Mouse (Mus musculus) adrenal gland, adult 2 months (tissue): ENCODE data around the gene Golph3. TPM values are rescaled to one million over a fixed set of nuclear protein-coding genes. Genes with fewer than 3 reads are reported as not detected.

Experiments used
- DNase-seq: peaks from one replicate; pipeline ENCODE4 v3.0.0; 2021
- polyA plus RNA-seq: library from polyadenylated mRNA; depleted of rRNA; stranded (reverse); fragments of >200 nt; gene quantifications from 2 replicates; pipeline ENCODE4 v1.2.3, GENCODE M21; 2012
- total RNA-seq, 2 experiments: library from RNA; stranded (reverse); gene quantifications; 2 replicates each; pipeline ENCODE4 v1.2.3; 2021

Golph3 gene
- total and polyA plus RNA-seq, 3 experiments: 127 to 164 (median 150) TPM

GRCm38 (mm10) chr15:12318451-12318850 lies 2.8 kb upstream of the Golph3 start:
- no peak for DNase-seq

- no peak for DNase-seq
Observed at GRCm38 (mm10) chr15:12319889-12320288, 1.4 kb upstream of the Golph3 start.

DNA sequence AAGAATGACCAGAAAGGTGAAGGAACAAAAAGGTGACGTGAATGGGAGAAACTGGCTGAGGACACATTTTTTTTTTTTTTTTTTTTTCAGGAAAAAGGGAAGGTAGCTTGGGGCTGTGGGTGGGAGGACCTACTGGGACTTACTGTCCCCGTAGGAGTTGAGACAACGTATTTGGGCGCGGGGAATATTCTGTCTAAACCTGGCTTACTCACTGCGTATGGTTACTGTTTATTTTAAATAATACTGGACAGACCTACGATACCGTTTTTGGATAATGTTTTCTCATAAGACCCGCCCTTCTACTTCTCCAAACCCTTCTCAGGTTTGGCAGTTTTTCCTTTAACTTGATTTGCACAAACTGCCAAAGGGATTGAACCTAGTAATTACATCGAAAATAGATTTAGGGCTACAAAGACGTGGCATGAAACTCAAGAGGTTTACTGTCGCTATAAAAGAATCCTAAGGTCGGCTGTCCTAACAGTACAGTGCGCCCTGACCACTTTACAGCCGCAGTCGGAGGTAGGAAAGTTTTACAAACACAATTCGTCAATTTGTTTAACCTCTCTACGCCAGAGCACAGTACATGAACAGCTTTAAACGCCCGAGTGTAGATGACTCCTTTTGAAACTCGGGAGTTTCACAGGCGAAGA lies 684 bp upstream of the Golph3 start:
- DNase-seq: no peak

GRCm38 (mm10) chr15:12321788-12322621 lies 755 bp downstream of the Golph3 start, which contains the start of gene 1810049J17Rik:
Gene 1810049J17Rik (minus strand): TSS chr15:12321899.
- DNase-seq: peak; percentile 80

DNA sequence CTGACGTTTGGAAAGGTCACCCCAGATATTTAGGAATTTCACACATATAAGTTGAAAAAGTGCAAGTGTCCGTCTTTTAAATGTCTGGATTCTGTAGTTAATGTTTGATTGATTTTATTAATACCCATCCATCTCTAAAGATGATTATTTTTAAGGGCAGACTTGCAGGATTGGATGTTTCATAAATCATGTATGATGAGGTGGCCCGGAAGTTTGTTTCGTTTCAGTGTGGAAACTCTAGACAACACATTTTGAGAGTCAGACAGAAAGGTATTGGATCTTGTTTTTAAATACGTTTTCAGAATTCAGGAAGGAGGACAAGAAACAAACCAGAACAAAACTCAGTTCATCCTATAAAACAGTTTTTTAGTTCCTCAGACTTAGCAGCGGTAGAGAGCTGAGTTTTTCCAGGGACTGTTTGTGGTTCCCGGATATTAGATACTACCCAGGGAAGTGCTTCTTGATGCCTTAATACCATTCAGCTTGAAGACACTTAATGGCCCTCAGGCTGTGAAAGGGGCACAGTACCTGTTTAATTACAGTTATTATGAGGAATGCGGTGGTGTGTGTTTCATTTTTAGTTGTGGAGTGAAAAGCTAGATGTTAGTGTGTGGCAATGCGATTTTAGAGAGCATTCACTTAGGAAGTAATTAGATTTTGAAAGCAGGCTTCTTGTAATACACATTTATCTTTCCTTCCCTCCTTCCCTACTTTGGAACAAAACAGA lies 1.6 kb downstream of the Golph3 start:
- DNase-seq: peak; percentile 32

- DNase-seq: no peak
Observed at GRCm38 (mm10) chr15:12324326-12324725, 3.1 kb downstream of the Golph3 start.

GRCm38 (mm10) chr15:12330389-12330788 lies 9.1 kb downstream of the Golph3 start:
- peak; percentile 31 for DNase-seq

- no peak for DNase-seq
Observed at GRCm38 (mm10) chr15:12330892-12331291, 9.6 kb downstream of the Golph3 start.

DNA sequence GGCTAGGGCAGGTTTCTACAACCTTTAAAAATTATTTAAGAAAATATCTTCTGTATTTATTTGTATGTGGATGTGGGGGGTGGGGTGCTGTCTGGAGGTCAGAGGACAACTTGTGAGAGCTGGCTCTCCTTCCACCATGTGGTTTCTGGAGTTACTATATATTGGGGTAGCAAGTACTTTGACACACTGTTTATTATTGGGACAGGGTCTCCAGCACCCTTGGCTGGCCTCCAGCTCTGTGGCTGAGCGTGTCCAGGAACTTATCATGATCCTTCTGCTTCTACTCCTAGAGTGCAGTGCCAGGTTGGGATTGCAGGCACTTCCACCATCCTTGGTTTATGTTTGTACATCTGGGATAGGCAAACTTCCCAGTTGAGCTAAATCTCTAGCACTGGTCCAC lies 10.1 kb downstream of the Golph3 start:
- no peak for DNase-seq

DNA sequence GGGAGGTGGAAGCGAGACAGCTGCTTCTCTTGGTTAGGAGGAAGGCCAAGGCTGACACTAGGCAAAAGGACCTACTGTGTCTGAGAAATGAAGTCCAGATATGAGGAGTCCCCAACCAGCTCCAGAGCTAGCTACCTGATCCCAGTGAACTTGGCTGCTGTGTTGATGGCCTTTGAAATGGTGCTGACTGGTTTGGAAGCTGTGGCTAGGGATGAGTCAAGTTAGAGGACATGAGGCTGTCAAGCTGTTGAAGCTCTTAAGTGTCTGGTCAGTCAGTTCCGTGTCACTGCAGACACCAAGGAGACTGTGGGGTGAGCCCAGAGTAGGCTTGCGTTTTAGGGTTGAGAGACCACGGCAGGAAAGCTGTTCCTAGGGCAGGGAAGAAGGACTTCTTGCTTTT lies 13.1 kb downstream of the Golph3 start:
- DNase-seq: peak; percentile 20

- DNase-seq: no peak
Observed at GRCm38 (mm10) chr15:12337030-12337778, 16.0 kb downstream of the Golph3 start.

GRCm38 (mm10) chr15:12337779-12338137 lies 16.5 kb downstream of the Golph3 start:
- no peak for DNase-seq

DNA sequence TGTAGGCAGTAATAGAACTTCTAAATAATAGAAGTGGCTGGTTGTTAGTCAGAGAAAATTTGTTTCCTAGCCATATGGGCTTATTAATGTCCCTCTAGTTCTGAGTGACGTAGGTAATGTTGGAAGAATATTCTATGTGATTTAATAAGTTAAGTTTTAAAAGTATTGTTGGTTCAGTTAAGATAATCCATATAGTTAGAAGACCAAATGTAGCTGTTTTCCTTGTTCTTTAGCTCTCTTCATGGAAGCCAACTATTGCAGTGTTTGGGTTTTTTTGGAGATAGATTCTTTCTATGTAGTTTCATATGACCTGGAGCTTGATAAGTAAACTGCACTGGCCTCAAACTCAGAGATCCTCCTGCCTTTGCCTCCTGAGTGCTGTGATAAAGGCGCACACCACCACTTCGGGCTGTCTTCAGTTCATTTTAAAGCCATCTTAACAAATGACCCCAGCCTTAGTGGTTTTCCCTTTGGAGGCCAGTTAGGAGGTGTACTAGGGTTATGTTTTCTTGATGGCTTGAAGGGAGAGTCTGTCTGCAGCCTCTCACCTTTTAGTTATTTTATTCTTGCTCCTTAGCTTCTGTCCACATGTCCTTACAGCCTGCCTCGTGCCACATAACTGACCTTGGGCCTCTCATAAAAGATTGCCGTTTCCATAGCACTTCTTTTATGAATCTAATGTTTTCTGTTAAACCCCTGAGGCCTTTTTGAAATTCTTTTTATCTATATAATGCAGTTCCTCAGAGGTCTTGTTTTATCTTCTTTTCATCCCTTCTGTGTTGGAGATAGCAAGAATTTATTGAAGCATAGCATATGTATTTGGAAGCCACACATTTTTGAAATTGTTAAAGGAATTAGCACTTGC lies 19.5 kb downstream of the Golph3 start:
- DNase-seq: no peak

GRCm38 (mm10) chr15:12341401-12341758 lies 20.1 kb downstream of the Golph3 start:
- DNase-seq: no peak

DNA sequence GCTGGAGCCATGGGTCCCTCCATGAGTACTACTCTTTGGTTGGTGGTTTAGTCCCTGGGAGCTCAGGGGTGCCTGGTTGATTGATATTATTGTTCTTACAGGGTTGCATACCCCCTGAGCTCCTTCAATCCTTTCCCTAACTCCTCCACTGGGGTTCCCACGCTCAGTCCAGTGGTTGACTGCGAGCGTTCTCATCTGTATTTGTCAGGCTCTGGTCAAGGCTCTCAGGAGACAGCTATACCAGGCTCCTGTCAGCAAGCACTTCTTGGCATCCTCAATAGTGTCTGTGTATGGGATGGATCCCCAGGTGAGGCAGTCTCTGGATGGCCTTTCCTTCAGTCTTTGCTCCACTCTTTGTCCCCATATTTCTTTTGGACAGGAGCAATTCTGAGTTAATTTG lies 25.7 kb downstream of the Golph3 start:
- DNase-seq: no peak

- DNase-seq: no peak
Observed at GRCm38 (mm10) chr15:12348950-12349349, 27.7 kb downstream of the Golph3 start.

- no peak for DNase-seq
Observed at GRCm38 (mm10) chr15:12349840-12350239, 28.6 kb downstream of the Golph3 start.

- no peak for DNase-seq
Observed at GRCm38 (mm10) chr15:12351470-12351869, 30.2 kb downstream of the Golph3 start.

DNA sequence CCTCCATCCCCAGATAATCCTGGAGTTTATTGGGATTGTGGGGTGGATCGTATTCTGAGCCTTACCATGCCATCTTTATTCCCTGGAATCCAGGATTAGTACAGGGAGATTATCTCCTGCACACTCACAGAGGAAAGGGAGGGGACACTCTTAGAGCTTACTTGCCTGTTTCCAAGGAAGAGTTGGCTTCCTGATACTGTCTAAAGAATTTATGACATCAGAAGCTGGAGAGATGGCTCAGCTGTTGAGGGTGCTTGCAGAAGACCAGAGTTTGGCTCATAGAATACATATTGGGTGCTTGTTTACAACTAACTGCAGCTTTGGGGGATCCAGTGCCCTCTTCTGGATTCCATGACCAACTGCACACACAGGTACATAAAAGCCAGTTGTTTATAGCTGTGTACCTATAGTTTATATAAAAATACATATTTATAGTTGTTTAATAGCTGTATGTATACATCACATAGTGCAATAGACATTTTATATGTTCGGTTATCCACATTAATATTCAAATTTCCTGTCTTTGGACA lies 33.1 kb downstream of the Golph3 start:
- no peak for DNase-seq

- DNase-seq: no peak
Observed at GRCm38 (mm10) chr15:12355261-12355660, 34.0 kb downstream of the Golph3 start.

- DNase-seq: no peak
Observed at GRCm38 (mm10) chr15:12355907-12356306, 34.7 kb downstream of the Golph3 start.
